Comparison of ENCODE assay signal across 14 mouse cellular contexts in genomic region chr9:62015504-62015903, GRCm38 (mm10). TPM values are rescaled to one million over a fixed set of nuclear protein-coding genes. Genes with fewer than 3 reads are reported as not detected.
DNase-seq lines count a peak whose midpoint lies in the region; ATAC-seq and TF ChIP-seq lines count a peak whose summit lies in the region.
"Had no signal": no experiment of that assay in that cellular context is flagged by ENCODE, and none has a peak within 500 bp of the region (broad histone marks: within the 10 kb centered on the region; RNA-seq: fewer than 3 reads in every experiment).

No protein-coding gene starts in this region.

- no peak overlapping the region for H3K4me3 ChIP-seq in kidney, postnatal 0 days (replicated peaks; ENCODE audit: low read depth, low read length)
- no peak overlapping the region for H3K4me3 ChIP-seq in kidney, embryonic 16.5 days (ENCODE audit: low read length)
- no peak overlapping the region for H3K4me3 ChIP-seq in stomach, postnatal 0 days (ENCODE audit: low read depth, low read length)
- H3K4me3 ChIP-seq: embryonic facial prominence, embryonic 10.5 days; neural tube, embryonic 12.5 days had no signal

- H3K27me3 ChIP-seq in kidney, postnatal 0 days (ENCODE audit: insufficient read depth, low read length) = no peaks in the 10 kb centered on the region
- H3K27me3 ChIP-seq in kidney, embryonic 16.5 days (ENCODE audit: insufficient read depth, low read length) = no peaks in the 10 kb centered on the region
- no peaks in the 10 kb centered on the region for H3K27me3 ChIP-seq in stomach, postnatal 0 days (ENCODE audit: control insufficient read depth, insufficient read depth, low read length)
- H3K27me3 ChIP-seq: neural tube, embryonic 12.5 days had no signal

- DNase-seq in kidney, postnatal 0 days (ENCODE audit: low spot score) = no peak
- DNase-seq in retina, embryonic 14.5 days (ENCODE audit: low spot score) = peak; percentile 37
- DNase-seq in retina, postnatal 1 day = no peak
- DNase-seq in R1 (ENCODE audit: low read depth, low spot score) = peak; percentile 32
- no peak for DNase-seq in stomach, postnatal 0 days (ENCODE audit: low spot score)
- no peak for DNase-seq in frontal cortex, postnatal 10 days (ENCODE audit: low spot score in 2 of 2)
- DNase-seq: cerebellum, postnatal 10 days; heart, postnatal 36 days; midbrain, embryonic 14.5 days; right cerebral cortex, adult 18-20 months had no signal

- WGBS in kidney, postnatal 0 days = 62% methylated on average over 3 of the region's 3 CpGs
- WGBS in kidney, embryonic 16.5 days = 65% methylated on average over 3 of the region's 3 CpGs
- WGBS in stomach, postnatal 0 days = 64% methylated on average over 3 of the region's 3 CpGs

- no peaks in the 10 kb centered on the region for H3K9me3 ChIP-seq in kidney, postnatal 0 days (replicated peaks; ENCODE audit: low read length)
- H3K9me3 ChIP-seq in kidney, embryonic 16.5 days (ENCODE audit: low read length) = no peaks in the 10 kb centered on the region
- H3K9me3 ChIP-seq in stomach, postnatal 0 days (ENCODE audit: control insufficient read depth, low read length) = no peaks in the 10 kb centered on the region
- H3K9me3 ChIP-seq: embryonic facial prominence, embryonic 10.5 days; neural tube, embryonic 12.5 days had no signal

- H3K36me3 ChIP-seq in kidney, postnatal 0 days (ENCODE audit: insufficient read depth, low read length) = no peaks in the 10 kb centered on the region
- H3K36me3 ChIP-seq in kidney, embryonic 16.5 days (ENCODE audit: insufficient read depth, low read length) = no peaks in the 10 kb centered on the region
- no peaks in the 10 kb centered on the region for H3K36me3 ChIP-seq in stomach, postnatal 0 days (ENCODE audit: control insufficient read depth, insufficient read depth, low read length)
- H3K36me3 ChIP-seq: embryonic facial prominence, embryonic 10.5 days; neural tube, embryonic 12.5 days had no signal

- no peak for TF ChIP-seq EP300 in stomach, postnatal 0 days (optimal IDR thresholded peaks at IDR 0.05)

- peak; percentile 39; the same call in 1 of the 2 replicates for TF ChIP-seq CTCF in kidney, postnatal 0 days (IDR thresholded peaks at IDR 0.05; ENCODE audit: low read depth)
- TF ChIP-seq CTCF in stomach, postnatal 0 days (IDR thresholded peaks at IDR 0.05; ENCODE audit: low read depth) = peak; percentile 46

- H3K27ac ChIP-seq in kidney, postnatal 0 days = no peak overlapping the region
- H3K27ac ChIP-seq in kidney, embryonic 16.5 days (ENCODE audit: low read length) = no peak overlapping the region
- H3K27ac ChIP-seq in stomach, postnatal 0 days (replicated peaks) = no peak overlapping the region
- H3K27ac ChIP-seq: embryonic facial prominence, embryonic 10.5 days; neural tube, embryonic 12.5 days had no signal

- no peaks in the 10 kb centered on the region for H3K4me1 ChIP-seq in kidney, postnatal 0 days (replicated peaks; ENCODE audit: insufficient read depth, low read length)
- no peaks in the 10 kb centered on the region for H3K4me1 ChIP-seq in kidney, embryonic 16.5 days (ENCODE audit: insufficient read depth, low read length)
- H3K4me1 ChIP-seq in stomach, postnatal 0 days (replicated peaks; ENCODE audit: control insufficient read depth, insufficient read depth) = no peaks in the 10 kb centered on the region; the same call in 1 of the 2 replicates
- H3K4me1 ChIP-seq: neural tube, embryonic 12.5 days had no signal

- ATAC-seq in kidney, postnatal 0 days (replicated peaks; ENCODE audit: low FRiP score, low read depth) = no peak
- no peak for ATAC-seq in kidney, embryonic 16.5 days (ENCODE audit: low FRiP score, low TSS enrichment)
- ATAC-seq in stomach, postnatal 0 days (ENCODE audit: low FRiP score, low TSS enrichment) = no peak
- ATAC-seq: intestine, embryonic 16.5 days had no signal

- no peak overlapping the region for H3K9ac ChIP-seq in kidney, postnatal 0 days (ENCODE audit: low read depth, low read length)
- no peak overlapping the region for H3K9ac ChIP-seq in kidney, embryonic 16.5 days (replicated peaks; ENCODE audit: low read length)
- H3K9ac ChIP-seq in stomach, postnatal 0 days (ENCODE audit: low read length) = no peak overlapping the region
- H3K9ac ChIP-seq: neural tube, embryonic 12.5 days had no signal

- H3K4me2 ChIP-seq in kidney, postnatal 0 days (ENCODE audit: low read length) = no peak overlapping the region
- H3K4me2 ChIP-seq in kidney, embryonic 16.5 days (replicated peaks; ENCODE audit: low read depth, low read length) = no peak overlapping the region
- no peak overlapping the region for H3K4me2 ChIP-seq in stomach, postnatal 0 days (replicated peaks; ENCODE audit: low read depth)
- H3K4me2 ChIP-seq: neural tube, embryonic 12.5 days had no signal

RNA-seq across cellular contexts. Expression of gene Paqr5, which starts 11.2 kb away (rescaled TPM):
- 107 and 109 TPM in 2 replicates for polyA plus RNA-seq in kidney, postnatal 0 days (2015; fragmentation: Nextera tagmentation; extraction: Ambion mirVana)
- polyA plus RNA-seq in kidney, embryonic 16.5 days (2015; fragmentation: Nextera tagmentation; extraction: Ambion mirVana) = 50.4 and 53.4 TPM in 2 replicates
- 92.5 and 97.2 TPM in 2 replicates for polyA plus RNA-seq in stomach, postnatal 0 days (2015; fragmentation: Nextera tagmentation; extraction: Ambion mirVana)

Comparison
In these comparisons a context has a peak if more than half of its experiments do, and no peak if none do; other contexts are left out.
1. DNase-seq: peak in retina, embryonic 14.5 days (single experiment) and R1 (single experiment); none in kidney, postnatal 0 days (single experiment), retina, postnatal 1 day (single experiment), stomach, postnatal 0 days (single experiment) and frontal cortex, postnatal 10 days (0 of 2).